Mouse (Mus musculus): ENCODE measurements around the gene Cfi.

DNA sequence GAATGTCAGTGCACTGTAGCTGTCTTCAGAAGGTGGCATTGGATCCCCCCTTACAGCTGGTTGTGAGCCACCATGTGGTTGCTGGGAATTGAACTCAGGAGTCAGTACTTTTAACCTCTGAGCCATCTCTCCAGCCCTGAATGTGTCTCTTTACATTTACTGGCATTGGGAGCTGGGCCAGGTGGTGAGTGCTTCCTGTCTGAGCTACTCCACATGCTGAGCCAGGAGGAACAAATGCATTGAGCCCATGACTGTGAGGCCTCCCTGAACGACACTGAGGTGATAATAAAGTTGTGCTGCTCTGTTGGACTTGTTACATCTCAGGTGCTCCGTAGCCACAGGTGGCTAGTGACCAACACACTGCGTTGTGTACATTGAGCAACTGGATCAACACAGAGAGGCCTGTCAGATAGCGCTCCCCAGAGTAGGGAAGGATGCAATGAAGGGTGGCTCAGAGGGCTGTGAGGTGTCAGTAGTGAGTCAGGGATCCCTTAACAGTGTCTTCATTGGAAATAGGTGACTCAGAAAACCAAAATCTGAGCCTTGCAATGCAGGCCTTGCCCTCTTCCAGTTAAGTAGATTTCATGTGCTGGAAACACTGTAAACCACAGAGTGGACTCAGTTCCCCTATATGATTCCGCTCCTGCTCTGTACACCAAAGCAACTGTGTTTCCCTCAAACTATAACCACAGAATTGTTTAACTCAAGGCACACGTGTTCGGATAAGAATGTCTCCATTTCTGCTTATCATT is 68.9 kb downstream of the Cfi start:
- TF ChIP-seq USF1 (IDR thresholded peaks at IDR 0.05; ENCODE audit: low read depth): no peak
- TF ChIP-seq CTCF (IDR thresholded peaks at IDR 0.05; ENCODE audit: control insufficient read depth, insufficient read depth, insufficient read length): no peak

Measured in C2C12 (cell line).